Mouse (Mus musculus) spleen, adult 2 months (tissue): Measurements from ENCODE around the gene Zfp110. TPM values are rescaled to one million over a fixed set of nuclear protein-coding genes. Genes with fewer than 3 reads are reported as not detected.
"Not testable (repeated sequence)": the region's sequence is repeated elsewhere in the genome, so short reads cannot be mapped to it uniquely, and the experiment has no call there.

Experiments
- DNase-seq, 2 experiments: peaks; one replicate each; pipeline versions ENCODE4 v3.0.0 to v3.0.0-alpha.2; 2012 to 2021; ENCODE audit warnings: low spot score in 2 of 2, low read depth in 1 of 2
- H3K27ac ChIP-seq: fragments of 200-500 bp; 2 replicates; pipeline ENCODE4 v1.5.1; 2012; ENCODE audit warnings: low read length, inconsistent platforms; ENCODE audit not compliant: insufficient read depth
- H3K27me3 ChIP-seq: fragments of 200-500 bp; 2 replicates; pipeline ENCODE4 v1.6.1; 2012; ENCODE audit warnings: mild to moderate bottlenecking, moderate library complexity, low read length, inconsistent platforms; ENCODE audit not compliant: control insufficient read depth, insufficient read depth
- H3K36me3 ChIP-seq: fragments of 200-500 bp; 2 replicates; pipeline ENCODE4 v1.6.1; 2012; ENCODE audit warnings: mild to moderate bottlenecking, low read length, inconsistent platforms; ENCODE audit not compliant: control insufficient read depth, insufficient read depth
- H3K4me1 ChIP-seq: fragments of 200-500 bp; 2 replicates; pipeline ENCODE4 v1.6.1; 2011; ENCODE audit warnings: inconsistent platforms; ENCODE audit not compliant: control insufficient read depth, insufficient read depth, insufficient read length
- H3K4me3 ChIP-seq: fragments of 200-500 bp; 2 replicates; pipeline ENCODE4 v1.5.1; 2011; ENCODE audit warnings: mild to moderate bottlenecking, inconsistent platforms; ENCODE audit not compliant: insufficient read depth, insufficient read length; ENCODE audit errors: extremely low read depth
- CTCF ChIP-seq: fragments of 200-500 bp; IDR thresholded peaks from 2 replicates; pipeline ENCODE4 v1.5.1; 2011; ENCODE audit warnings: mild to moderate bottlenecking, inconsistent platforms; ENCODE audit not compliant: insufficient read depth, insufficient read length, insufficient replicate concordance; ENCODE audit errors: extremely low read depth
- POLR2A ChIP-seq: fragments of 200-500 bp; IDR thresholded peaks from 2 replicates; pipeline ENCODE4 v1.6.1; 2011; ENCODE audit warnings: low read depth, low read length, inconsistent platforms
- WGBS: fragments of 180-500 bp; shearing (Covaris S2); methylation state at CpG from one replicate; pipeline ENCODE4 v1.1.7; 2018; 5-methylcytosine and 5-hydroxymethylcytosine counted together
- polyA plus RNA-seq: library from polyadenylated mRNA; depleted of rRNA; stranded (reverse); fragments of >200 nt; gene quantifications from 2 replicates; pipeline ENCODE4 v1.2.3, GENCODE M21; 2012

Zfp110 gene
- polyA plus RNA-seq, 1 experiment, result 9.5 TPM

GRCm38 (mm10) chr7:12874301-12874700 is 39.7 kb downstream of the Zfp110 start:
- no peak for TF ChIP-seq CTCF
- no peak for TF ChIP-seq POLR2A
- Histone ChIP-seq H3K4me1 (no peaks in the 10 kb centered on the region), H3K27ac (no peak overlapping the region), H3K36me3 (no peaks in the 10 kb centered on the region), H3K4me3 (no peak overlapping the region), H3K27me3 (no peaks in the 10 kb centered on the region)
- 9% methylated on average over 3 of the region's 3 CpGs for whole genome bisulfite sequencing
- DNase-seq, result peak in 1 of 2 experiments; percentile 30

DNA sequence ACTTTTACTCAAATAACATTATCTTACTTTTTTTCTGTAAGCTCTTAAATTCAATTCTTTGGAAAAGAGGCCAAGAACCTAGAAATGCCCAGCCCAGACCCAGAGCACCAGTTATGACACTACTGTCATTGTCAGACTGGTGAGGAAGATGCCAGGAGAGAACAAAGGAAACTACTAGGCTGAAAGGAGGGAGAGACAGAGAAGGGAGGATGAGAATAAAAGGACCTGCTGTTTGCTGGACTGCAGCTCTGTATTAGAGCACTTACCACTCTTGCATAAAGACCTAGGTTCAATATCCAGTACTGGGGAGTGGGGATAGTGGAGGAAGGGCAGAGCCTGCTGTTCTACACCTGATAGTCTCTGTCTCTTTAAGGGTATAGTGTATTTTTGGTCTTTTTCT is 45.5 kb downstream of the Zfp110 start:
- Histone ChIP-seq H3K36me3 (no peaks in the 10 kb centered on the region; the same call in 1 of the 2 replicates), H3K27ac (no peak overlapping the region), H3K27me3 (no peaks in the 10 kb centered on the region), H3K4me1 (peaks cover 6% of the 10 kb centered on the region; the same call in 1 of the 2 replicates), H3K4me3 (no peak overlapping the region)
- no peak for DNase-seq
- TF ChIP-seq CTCF, result no peak
- no peak for TF ChIP-seq POLR2A

DNA sequence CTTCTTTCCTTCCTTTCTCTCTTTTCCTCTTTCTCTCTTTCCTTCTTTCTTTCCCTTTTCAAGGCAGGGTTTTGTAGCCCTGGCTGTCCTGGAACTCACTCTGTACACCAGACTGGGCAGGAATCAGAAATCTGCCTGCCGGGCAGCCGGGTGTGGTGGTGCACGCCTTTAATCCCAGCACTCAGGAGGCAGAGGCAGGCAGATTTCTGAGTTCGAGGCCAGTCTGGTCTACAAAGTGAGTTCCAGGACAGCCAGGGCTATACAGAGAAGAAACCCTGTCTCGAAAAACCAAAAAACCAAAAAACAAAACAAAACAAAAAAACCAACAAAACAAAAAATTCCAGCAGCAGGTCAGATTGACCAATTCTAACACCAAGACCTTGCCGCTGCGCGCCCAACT is 45.9 kb downstream of the Zfp110 start:
- not testable (repeated sequence) for DNase-seq, H3K4me1 ChIP-seq, H3K36me3 ChIP-seq, H3K27ac ChIP-seq, H3K27me3 ChIP-seq
- H3K4me3 ChIP-seq, result peak overlapping the region; percentile 57
- 35% methylated on average over 8 of the region's 8 CpGs for WGBS

DNA sequence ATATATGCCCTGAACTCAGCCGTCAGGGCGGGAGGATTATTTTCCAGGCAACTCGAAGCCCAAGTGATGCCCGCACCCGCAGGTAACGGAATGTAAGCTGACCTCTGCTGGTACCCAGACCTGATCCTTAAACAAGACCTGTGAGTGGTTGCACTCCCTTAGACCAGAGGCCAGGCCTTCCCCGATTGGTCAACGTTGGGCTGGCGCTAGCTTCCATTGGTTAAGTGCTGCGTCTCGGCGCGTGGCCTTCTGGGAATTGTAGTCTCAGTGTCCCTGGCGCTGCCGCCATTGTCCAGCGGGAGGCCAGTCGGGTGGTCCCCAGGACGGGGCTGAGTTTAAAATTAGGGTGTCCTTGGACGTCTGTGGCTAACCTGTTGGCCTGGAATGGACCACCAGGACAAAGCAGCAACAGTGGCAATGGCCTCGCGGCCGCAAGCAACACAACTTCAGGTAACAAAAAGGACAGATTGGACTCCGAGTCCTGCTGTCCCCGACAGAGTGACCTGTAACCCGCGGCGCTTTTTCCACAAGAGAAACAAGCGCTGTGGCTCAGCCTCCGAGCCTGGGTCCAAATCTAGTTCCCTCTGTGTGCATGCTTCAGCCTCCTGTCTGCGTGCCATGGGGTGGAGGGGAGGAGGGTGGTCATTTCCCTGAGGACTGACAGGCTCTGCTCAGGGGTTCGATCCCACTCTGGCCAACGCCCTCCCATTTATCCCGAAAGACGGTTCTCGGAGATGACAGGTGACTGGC is 46.5 kb downstream of the Zfp110 start, which contains the start of gene Zfp128:
TSS of gene Zfp128 (plus strand) at position 267 of the 750 bp plus-strand sequence.
- WGBS, result under 1% methylated on average over 35 of the region's 35 CpGs
- Histone ChIP-seq H3K4me1 (peaks cover 6% of the 10 kb centered on the region; the same call in 1 of the 2 replicates), H3K27me3 (no peaks in the 10 kb centered on the region), H3K4me3 (peak within 1 kb of the TSS; percentile 66), H3K36me3 (peaks cover 1% of the 10 kb centered on the region; the same call in 1 of the 2 replicates), H3K27ac (no peak within 1 kb of the TSS)
- peak; percentile 77 to 94 for DNase-seq
- TF ChIP-seq POLR2A, result no peak
- TF ChIP-seq CTCF, result no peak

- no peak for DNase-seq
- Histone ChIP-seq H3K27me3 (no peaks in the 10 kb centered on the region), H3K27ac (no peak overlapping the region), H3K4me1 (peaks cover under 1% of the 10 kb centered on the region; the same call in 1 of the 2 replicates), H3K36me3 (peaks cover 8% of the 10 kb centered on the region), H3K4me3 (no peak overlapping the region)
- WGBS, result 90% methylated on average over 12 of the region's 12 CpGs
- TF ChIP-seq POLR2A, result no peak
- TF ChIP-seq CTCF, result no peak
These were observed 52.2 kb downstream of the Zfp110 start for GRCm38 (mm10) chr7:12886563-12887266.

DNA sequence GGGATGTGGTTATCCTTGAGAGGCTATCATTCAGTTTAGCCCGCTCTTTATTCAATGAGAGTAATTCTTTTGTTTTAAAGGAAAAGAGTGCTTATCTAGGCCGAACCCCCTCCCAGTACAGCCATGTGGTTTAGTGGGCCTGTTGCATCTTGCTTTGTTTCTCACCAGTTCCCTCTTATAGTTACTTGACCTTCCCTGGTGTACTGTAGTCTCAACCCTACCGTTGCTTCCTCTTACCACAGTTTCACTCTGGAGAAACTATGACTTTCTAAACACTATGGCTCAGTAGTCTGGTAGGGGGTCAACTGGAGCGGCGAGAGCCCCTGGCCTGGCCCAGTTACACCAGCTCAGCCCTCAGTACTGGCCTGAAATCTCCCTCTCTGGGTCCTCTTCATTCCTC is 53.0 kb downstream of the Zfp110 start:
- TF ChIP-seq CTCF (no peak), POLR2A (no peak)
- WGBS, result 82% methylated on average over 5 of the region's 5 CpGs
- H3K4me1 ChIP-seq, result no peaks in the 10 kb centered on the region; the same call in 1 of the 2 replicates
- no peak for DNase-seq
- no peak overlapping the region for H3K4me3 ChIP-seq
- H3K27me3 ChIP-seq, result no peaks in the 10 kb centered on the region
- H3K36me3 ChIP-seq, result peaks cover 8% of the 10 kb centered on the region
- H3K27ac ChIP-seq, result peak overlapping the region; percentile 43; the same call in 1 of the 2 replicates

DNA sequence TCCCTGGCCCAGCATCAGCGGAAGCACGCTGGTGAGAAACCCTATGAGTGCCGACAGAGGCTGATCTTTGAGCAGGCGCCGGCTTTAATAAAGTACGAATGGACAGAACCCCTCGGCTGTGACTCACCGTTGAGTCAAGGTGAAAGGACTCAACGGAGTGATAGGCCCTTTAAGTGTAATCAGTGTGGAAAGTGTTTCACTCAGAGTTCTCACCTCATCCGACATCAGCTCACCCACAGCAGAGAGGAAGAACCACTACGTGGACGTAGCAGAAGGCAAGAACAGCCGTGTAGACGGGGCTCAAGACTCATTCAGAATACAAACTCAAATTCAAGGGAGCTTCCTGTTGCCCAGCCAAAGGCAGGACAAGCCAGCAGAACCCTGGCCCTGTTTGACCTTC is 56.4 kb downstream of the Zfp110 start:
- no peaks in the 10 kb centered on the region for H3K27me3 ChIP-seq
- H3K27ac ChIP-seq, result no peak overlapping the region
- TF ChIP-seq CTCF (no peak), POLR2A (no peak)
- H3K4me1 ChIP-seq, result no peaks in the 10 kb centered on the region; the same call in 1 of the 2 replicates
- no peak overlapping the region for H3K4me3 ChIP-seq
- H3K36me3 ChIP-seq, result peaks cover 7% of the 10 kb centered on the region
- 88% methylated on average over 14 of the region's 14 CpGs for WGBS
- DNase-seq, result no peak
